Mouse (Mus musculus) adrenal gland, adult 2 months (tissue): ENCODE results near the gene Kank3. TPM values are rescaled to one million over a fixed set of nuclear protein-coding genes. Genes with fewer than 3 reads are reported as not detected.

Experiments used
- DNase-seq: peaks from one replicate; pipeline ENCODE4 v3.0.0; 2021
- long read RNA-seq: library from polyadenylated mRNA; stranded (forward); transcript quantifications from one replicate; pipeline ENCODE4 v2.0.0, GENCODE M21; 2021
- polyA plus RNA-seq: library from polyadenylated mRNA; depleted of rRNA; stranded (reverse); fragments of >200 nt; gene quantifications from 2 replicates; pipeline ENCODE4 v1.2.3, GENCODE M21; 2012; rRNA removed
- total RNA-seq, 2 experiments: library from RNA; stranded (reverse); gene quantifications; 2 replicates each; pipeline ENCODE4 v1.2.3; 2021

Kank3 gene
- 10 to 100 TPM; 55.9 to 66.2 TPM for total RNA-seq
- polyA plus RNA-seq, result 164 and 195 TPM in 2 replicates
- long read RNA-seq, transcript Kank3-204 (6 exons, 783 nt), result minor isoform, 8 of 130 reads
- long read RNA-seq, transcript Kank3-201 (11 exons, 2,641 nt), result major isoform, 79 of 130 reads
- long read RNA-seq, partial matches to known transcripts, result 26 of 130 reads
- long read RNA-seq, other reads (novel, unspliced or antisense), result 16 of 130 reads

DNA sequence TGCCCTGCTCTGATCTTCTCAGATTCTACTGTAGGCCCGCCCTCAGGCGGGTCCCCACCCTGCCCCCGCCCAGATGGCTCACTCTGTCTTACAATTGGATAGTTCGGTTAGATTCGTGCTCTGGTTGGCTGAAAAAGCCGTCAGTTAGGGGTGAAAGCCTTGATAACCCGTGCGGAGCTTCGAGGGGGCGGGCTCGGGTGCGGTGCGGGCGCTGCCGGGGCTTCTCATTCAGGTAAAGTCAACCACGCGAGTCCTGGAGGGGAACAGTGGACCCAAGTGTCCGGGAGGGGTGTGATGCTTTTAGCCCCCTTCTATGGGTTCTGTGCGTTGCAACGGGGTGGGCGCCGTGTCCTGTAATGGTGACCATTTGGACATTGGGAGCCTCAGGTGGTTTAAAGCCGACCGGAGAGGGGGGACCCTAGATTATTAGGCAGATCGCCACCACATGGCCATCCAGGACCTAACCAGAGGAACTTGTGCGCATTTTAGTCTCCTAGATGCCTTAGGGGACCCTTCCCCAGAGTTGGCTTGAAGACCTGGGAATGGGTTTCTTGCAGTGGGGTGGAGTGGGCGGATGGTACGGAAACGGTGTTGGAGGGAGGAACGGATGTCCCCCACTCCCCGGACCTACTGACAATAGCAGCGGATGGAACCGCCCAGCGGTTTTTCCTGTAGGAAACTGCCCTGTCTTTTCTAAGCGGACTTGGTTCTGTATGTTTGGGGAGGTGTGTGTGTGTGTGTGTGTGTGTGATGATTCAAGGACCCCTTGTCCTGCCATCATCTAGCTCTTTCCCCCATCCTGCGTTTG is at the start of gene Kank3:
Gene Kank3 (plus strand): TSS at position 186 of the 808 bp plus-strand sequence.
- peak; percentile 97 for DNase-seq

DNA sequence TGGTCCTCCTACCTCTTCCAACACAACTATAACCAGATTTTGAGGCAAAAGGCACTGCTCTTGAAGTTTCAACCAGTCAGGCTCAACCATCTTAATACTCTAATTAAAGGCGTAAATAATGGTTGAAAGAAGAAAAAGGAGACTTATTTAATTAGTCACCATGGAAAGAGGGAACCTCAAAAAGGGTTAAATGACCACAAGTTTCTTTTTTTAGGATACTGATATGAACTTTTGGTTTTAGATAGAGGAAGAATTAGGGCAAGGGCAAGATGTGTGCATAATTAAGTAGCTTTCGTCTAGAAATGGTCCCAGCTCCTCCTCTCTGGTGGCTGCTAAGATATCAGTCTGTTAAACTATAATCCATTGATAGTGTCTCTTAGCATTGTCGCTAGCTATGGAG is 43.9 kb upstream of the Kank3 start:
- no peak for DNase-seq

DNA sequence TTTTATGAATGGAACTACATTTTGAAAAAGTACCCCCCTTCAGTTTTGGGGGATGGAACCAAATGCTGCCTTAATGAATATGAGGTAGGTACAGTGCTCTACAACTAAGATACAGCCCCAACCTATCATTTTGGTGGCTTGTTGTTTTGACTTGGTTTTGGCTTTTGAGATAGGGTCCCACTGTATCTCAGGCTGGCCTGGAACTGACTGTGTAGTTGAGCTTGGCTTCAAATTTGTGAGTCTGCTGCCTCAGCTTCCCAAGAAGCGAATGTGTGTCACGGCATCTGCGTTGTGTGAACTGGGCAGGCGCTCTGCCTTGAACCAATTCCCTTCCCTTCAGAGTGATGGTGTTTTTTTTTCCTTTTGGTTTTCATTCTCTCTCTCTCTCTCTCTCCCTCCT is 38.7 kb upstream of the Kank3 start:
- no peak for DNase-seq

DNA sequence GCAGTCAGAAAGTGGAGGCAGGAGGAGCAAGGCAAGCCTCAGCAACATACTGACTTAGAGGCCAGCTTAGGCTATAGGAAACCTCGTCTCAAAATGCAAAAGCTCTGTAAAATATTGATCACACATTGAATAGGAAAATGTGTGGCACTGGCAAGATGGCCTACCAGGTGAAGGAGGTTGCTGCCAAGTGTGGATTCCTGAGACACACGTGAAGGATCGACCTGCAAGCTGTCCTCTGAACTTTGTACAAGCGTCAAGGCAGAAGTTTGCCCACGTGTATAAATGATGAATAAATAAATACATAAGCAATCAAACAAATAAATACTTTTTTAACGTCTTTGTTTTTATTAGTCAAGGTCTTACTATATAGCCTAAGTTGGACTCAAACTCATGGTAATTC is 36.9 kb upstream of the Kank3 start:
- DNase-seq, result no peak

DNA sequence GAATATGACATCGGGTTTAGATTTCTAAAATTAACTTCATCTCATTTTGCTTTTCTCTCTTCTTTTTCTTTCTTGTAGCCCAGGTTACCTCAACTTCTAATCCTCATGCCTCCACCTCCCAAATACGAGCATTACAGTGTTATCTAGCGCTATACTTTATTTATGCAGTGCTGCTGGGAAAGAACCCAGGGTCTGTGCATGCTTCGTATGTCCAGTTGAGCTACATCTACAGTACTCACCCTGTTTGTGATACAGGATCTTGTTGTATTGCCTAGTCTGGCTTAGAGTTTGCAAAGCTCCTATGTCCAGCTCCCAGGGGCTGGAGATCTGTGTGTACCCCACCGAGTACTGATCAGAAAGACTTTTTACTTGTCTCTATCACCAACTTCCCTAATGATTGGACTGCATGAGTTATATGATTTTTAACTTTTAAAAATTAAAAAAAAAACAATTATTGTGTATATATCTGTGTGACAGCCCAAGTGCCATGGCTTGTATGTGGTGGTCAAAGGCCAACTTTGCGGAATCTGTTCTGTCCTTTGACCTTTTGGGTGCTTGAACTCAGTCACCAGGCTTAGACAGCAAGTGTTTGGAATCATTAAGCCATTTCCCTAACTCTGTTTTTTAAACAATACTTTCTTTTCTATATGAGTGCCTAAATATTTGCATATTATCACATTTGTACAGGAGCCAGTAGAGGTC is 36.3 kb upstream of the Kank3 start:
- DNase-seq, result no peak

DNA sequence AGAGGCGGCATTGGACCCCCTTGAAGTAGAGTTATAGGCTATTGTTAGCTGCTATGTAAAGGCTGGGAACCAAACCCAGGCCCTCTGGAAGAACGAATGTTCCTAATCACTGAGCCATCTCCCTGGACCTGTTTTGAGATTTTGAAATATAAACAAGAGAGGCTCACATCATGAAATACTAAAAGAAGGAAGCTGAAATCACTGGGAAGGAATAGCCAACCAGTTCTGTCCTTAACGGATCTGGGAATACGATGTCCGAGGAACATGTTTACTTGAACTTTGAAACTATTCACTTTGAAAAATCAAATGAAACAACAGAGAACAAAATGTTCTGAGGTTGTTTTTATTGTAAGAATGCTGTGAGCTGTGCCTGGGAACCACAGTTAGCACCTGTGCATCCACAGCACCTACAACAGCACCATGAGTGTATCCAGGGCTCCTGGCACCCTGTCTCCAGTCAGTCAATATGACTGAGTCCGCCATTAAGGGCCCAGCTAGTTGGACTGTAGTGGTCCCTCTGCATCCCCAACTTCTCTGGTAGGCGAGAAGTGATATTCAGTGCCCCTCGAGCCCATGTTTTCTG is 35.7 kb upstream of the Kank3 start:
- DNase-seq, result no peak

DNA sequence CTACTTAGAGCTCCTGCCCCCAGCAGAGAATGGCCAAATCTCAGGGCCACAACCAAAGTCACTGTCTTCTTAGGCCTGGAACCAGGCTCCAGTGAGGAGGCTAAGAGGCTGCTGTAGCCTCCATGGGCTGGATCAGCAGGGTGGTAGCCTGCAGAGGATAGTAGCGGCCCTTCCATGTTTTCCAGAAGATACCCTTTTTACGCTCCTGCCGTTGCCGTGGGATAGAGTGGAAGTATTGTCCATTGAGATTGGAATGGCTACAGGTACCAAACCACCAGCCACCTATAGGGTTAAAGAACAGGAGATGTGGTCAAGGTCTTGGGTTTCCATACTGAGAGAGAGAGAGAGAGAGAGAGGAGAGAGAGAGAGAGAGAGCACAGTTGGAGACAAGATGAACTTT is 35.0 kb upstream of the Kank3 start:
- DNase-seq, result no peak

DNA sequence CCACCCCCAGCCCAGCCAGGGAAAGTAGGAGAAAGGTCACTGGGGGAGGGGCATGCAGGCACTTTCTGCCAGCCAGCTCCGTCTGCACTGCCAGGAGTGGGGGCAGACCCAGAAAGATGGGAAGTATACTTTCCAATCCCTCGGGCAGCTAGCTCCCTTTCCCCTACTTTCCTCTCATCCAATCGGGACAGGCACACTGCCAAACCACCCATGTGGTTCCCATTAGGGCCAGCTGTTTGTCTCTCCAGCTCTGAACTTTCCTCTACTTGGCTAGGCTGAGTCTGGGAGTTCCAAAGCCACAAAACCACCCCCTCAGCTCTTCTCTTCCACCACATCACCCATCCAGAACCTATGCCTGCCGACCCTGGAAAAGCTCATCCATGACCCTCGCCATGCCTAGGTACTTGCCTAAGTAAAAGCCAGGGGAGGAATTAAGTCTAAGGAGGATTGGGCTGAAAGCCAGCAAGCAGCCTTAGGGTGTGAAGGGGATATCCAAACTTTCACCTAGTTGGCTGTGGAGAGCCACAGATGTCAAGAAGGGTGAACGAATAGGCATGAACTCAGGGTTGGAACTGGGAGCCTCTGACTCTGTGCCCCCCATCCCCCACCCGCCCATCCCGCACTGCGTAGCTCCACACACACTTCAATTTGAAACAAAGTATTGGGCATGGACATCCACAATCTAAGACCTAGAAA is 30.9 kb upstream of the Kank3 start:
- peak; percentile 91 for DNase-seq

DNA sequence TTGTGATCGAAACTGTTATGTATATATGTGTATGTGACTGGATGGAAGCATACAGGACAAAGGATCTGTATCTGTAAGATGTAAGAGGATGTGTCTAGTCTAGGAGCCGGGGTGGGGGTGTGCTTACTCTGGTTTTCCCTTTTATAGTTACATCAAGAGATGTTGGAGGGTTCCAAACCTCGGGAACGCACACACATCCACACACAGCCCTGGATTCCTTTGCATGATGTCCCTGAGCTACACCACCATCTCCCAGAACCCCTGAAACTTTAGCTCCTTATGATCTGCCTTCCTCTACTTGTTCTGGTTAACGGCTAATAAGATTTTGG is 30.4 kb upstream of the Kank3 start:
- peak; percentile 12 for DNase-seq

DNA sequence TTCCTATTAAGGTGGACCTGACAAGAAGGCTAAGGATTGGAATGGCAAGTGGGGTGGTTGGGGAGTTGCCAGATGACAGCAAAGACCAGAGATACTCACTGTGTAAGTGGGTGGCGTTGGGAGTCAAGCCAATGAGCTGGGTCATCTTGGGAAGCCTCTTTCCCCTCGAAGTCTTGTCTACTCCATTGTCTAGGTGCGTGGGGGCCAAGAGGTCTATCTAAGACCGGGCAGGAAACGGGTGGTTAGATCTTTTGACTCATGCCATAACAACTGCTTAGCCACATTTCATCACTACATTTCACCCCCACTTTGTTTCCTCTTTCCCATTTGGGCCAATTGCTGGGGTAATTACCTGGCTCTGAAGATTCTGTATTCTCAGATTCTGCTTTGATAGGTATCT is 29.9 kb upstream of the Kank3 start:
- DNase-seq, result peak; percentile 63

DNA sequence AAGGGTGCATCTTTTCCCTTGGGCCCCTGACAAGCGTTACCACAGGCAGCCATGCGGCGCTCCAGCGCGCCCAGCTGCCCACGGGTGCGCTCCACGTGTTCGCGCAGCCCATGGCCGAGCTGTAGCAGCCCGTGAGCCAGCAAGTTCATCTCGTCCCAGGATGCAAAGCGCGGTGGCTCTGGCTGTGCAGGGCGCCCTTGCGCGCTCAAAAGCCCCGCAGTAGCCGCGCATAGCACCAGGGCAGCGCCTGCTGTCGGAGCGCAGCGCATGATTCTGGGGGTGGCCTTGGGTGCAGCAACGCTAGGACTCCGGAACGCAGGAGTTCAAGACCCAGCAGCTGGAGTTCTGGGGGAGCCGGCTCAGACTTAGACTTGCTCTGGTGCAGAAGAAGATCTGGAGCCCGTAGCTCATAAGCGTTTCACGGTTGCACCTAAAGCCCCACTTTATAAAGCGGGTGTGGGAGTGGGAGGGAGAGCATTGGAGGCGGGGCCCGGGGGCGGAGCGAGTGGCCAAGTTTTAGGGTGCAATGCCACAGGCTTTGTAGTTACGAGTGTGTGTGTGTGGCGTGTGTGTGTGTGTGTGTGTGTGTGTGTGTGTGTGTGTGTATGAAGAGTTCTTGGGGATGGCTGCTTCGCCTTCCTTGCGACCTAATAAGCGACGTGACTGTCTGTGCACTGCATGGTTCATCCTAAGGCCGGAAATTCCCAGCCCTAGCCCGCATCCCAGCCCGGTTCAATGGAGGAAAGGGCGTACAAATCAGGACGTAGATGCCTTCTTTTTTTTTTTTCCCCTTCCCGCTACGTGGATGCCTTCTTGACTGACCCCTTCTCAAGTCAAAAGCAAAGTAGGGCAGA is 29.0 kb upstream of the Kank3 start, which contains the start of gene Angptl4:
Gene Angptl4 (minus strand): TSS at position 707 of the 854 bp plus-strand sequence.
- peak; percentile 89 for DNase-seq

DNA sequence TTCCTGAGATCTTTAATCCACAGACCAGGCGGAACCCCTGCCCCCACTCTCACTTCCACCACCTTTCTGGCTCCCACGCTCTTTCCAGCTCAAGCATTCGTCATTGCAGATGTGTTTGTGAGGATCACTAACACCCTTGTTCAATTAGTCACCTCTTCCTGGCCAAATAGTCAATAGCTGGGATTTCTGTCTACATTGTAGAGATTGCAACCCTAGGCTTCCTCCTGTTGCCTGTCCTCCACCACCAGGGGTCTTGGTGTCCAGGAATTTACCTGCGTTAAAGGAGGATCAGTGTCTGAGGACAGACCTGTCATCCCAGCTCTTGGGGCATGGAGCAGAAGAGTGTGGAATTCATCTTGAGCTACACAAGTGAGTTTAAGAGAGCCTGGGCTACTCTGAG is 28.3 kb upstream of the Kank3 start:
- no peak for DNase-seq

DNA sequence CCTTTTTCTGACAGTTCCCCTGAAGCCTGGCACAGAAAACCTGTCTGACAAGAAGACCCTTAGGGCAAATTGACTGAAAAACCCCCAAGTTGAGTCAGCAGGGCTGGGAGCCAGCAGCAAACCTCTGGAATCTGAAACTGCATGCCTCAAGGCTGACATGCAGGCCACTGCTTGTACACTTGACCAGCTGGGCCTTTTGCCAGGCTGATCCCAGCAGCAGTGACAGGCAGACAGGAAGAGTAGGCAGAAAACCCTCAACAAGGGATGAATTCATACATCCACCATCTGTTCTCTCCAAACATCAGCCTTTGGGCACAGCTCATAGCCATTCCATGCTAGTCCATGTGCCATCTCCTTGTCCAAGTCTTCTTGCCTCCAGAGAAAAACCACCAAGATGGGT is 26.9 kb upstream of the Kank3 start:
- DNase-seq, result peak; percentile 92

DNA sequence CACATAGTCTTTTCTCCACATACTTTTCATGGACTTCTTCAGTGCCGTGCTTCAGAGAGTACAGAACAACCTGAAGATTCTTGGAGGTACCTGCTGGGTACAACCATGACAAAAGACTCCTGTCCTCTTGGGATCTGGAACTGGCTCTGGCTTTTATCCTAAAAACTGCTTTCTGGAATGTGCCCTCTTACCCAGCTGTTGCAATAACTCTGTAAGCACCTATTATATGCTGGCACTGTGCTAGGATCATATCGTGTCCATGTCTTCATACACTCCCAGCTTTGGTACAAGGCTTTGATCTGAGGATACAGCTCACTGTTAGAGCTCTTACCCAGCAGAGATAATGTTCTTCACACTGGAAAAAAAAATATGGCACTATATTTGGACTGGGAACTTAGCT is 25.4 kb upstream of the Kank3 start:
- no peak for DNase-seq

DNA sequence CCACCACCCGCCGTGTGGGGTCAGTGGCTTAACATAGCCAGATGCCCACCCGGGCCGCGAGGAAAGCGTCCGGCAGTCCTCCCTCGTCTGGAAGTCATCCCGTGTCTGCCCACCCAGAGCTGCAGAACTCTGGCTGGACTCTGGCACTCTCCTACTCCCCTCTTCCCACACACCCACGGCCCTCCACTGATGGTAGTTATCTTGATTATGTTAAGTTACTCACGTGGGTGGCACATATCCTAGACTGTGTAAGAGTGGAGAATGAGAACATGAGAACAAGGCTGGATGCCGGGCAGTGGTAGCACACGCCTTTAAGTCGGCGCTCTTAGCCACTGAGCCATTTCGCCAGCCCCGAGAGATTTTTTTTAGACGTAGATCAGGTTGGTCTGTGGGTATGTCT is 23.9 kb upstream of the Kank3 start:
- DNase-seq, result no peak

DNA sequence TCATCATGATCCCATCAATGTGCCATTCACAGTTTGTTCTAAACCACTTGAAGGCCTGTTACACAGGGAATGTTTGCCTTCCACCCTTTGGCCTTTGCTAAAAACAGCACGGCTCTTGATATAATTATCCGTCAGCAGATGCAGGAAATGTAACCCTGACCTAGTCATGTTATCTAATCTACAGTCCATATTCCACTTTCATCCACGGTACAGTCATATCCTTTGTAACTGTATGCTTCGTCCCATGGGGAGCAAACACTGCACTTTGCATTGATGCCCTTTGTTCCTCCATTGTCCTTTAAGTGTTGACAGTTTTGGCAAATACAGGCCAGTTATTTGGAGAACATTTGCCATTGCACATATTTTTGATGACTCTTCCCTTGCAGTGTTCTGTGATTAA is 21.6 kb upstream of the Kank3 start:
- DNase-seq, result no peak

DNA sequence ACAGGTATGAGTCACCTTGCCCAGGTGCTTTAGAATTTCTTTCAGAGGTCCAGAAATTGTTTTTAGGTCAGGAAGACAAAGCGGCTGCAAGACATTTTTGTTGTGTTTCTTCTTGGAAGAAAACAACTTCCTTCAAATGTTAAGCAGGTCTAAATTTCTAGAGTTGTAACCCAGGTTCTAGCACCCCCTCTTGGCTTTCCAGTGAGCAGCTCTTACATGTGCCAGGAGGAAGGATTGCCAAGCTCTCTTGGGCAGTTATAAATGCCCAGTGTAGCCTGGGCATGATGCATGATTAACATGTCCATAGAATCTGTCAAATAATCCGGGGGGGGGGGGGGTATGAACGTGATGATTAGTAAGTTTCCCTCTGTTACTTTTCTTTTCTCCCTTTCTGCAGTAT is 12.0 kb upstream of the Kank3 start:
- no peak for DNase-seq

DNA sequence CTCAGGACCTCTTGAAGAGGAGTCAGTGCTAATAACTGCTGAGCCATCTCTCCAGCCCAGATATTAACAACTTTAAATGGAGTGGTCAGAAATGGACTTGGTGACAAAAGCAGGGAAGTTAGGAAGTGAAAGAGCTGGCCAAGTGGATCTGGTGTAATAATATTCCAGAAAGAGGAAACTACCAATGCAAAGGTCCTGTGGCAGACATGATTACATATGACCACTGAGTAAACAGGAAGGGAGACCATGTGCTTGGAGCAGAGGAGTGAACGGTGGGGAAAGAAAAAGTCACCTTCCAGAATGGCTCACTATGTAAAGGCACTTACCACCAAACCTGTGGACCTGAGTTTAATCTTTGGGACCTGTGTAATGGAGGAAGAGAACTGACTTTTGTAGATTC is 11.0 kb upstream of the Kank3 start:
- DNase-seq, result no peak

DNA sequence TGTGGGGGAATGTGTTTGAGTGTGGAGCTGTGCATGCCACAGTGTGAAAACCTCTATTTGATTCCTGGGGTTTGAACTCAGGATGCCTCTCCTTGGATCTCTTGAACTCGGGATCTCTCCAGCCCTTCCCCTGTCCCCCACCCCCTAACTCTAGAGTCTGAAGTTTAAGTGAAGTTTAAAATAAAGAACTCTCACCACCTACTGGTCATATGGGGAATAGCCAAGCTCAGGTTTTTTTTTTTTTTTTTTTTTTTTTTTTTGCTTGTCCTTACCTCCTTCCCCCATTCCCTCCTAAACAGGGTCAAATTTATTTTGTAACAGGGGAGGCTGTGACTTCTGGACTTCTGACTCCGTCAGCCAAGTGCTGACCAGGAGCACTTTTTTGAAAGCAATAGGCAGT is 8.1 kb upstream of the Kank3 start:
- DNase-seq, result no peak

DNA sequence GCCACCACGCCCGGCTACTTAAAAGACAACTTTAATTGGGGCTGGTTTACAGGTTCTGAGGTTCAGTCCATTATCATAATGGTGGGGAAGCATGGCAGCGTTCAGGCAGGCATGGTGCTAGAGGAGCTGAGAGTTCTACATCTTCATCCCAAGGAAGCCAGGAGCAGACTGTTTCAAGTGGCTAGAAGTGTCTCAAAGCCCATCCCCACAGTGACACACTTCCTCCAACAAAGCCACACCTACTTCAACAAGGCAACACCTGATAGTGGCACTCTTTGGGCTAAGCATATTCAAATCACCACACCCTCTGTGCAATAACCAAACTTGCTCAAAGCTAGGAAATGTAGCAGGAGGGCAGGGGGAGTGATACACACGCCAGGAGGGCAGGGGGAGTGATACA is 6.1 kb upstream of the Kank3 start:
- DNase-seq, result no peak

DNA sequence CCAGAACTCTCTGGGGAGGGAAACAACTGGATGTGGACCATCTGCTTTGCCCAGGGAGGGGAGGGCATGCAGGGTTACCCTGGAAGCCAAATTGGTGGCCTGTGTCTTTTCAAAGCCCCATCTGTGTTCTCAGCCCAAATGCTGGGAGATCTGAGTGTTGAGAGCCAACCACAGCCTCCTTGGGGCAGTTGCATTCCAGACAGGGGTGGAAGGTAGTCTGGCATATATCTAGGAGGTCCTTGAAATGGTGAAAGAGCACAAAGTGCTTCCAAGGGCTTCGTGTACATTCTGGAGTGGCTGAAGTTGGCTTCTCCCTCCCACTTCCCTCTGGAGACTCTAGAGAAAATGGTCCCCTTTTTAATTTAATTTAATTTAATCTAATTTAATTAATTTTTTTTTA is 5.6 kb upstream of the Kank3 start:
- no peak for DNase-seq
